Mouse (Mus musculus) bone marrow macrophage, adult 2 months (primary cell): ENCODE measurements around the gene Vgll4. TPM values are rescaled to one million over a fixed set of nuclear protein-coding genes. Genes with fewer than 3 reads are reported as not detected.

Experiments
- H3K27ac ChIP-seq: 2 replicates; pipeline ENCODE4 v1.5.1; 2012; ENCODE audit warnings: low read depth, low read length; ENCODE audit not compliant: insufficient read depth
- H3K4me1 ChIP-seq: 2 replicates; pipeline ENCODE4 v1.6.1; 2012; ENCODE audit warnings: low read length; ENCODE audit not compliant: control insufficient read depth, insufficient read depth
- H3K4me3 ChIP-seq: 2 replicates; pipeline ENCODE4 v1.5.1; 2012; ENCODE audit warnings: mild to moderate bottlenecking, low read length, moderate library complexity; ENCODE audit not compliant: insufficient read depth
- CTCF ChIP-seq: IDR thresholded peaks from 2 replicates; pipeline ENCODE4 v1.5.1; 2012; ENCODE audit warnings: low read depth, mild to moderate bottlenecking, low read length, moderate library complexity
- POLR2A ChIP-seq: IDR thresholded peaks from 2 replicates; pipeline ENCODE4 v1.6.1; 2012; ENCODE audit warnings: mild to moderate bottlenecking, low read depth, low read length, borderline replicate concordance
- polyA plus RNA-seq: library from polyadenylated mRNA; stranded (reverse); fragments of >200 nt; gene quantifications from 2 replicates; pipeline ENCODE4 v1.2.4, GENCODE M21; 2012; ENCODE audit not compliant: missing spikeins, insufficient read depth, insufficient read length

Vgll4 gene
- polyA plus RNA-seq = 30.3 and 39.5 TPM in 2 replicates

GRCm38 (mm10) chr6:114969213-114970120, at the start of gene Vgll4:
Gene Vgll4, minus strand, starts transcription at chr6:114969994.
- H3K27ac ChIP-seq = no peak within 1 kb of the TSS
- TF ChIP-seq CTCF (no peak), POLR2A (no peak)
- H3K4me1 ChIP-seq = no peaks in the 10 kb centered on the region
- peak within 1 kb of the TSS; percentile 67 for H3K4me3 ChIP-seq

DNA sequence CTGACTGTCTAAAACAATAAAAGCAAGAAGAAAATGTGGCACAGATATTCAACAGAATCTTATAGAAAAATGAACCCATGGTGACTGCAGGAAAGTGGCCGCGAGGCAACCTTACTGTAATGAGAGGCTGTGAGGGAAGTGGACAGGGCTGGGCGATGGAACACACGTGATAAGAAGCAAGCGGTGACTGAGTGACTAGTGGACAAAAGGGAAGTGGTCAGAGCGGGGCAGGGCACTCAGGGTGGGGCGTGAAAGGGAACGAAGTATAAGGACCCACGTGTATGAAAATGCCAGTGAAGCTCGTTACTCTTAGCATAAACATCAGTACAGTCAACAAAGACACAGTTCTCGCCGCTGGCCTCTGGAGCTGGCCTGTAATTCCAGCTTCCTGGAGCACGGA, 45.7 kb upstream of the Vgll4 start:
- TF ChIP-seq CTCF = no peak
- TF ChIP-seq POLR2A = no peak
- peaks cover 8% of the 10 kb centered on the region for H3K4me1 ChIP-seq
- no peak overlapping the region for H3K4me3 ChIP-seq
- no peak overlapping the region for H3K27ac ChIP-seq

DNA sequence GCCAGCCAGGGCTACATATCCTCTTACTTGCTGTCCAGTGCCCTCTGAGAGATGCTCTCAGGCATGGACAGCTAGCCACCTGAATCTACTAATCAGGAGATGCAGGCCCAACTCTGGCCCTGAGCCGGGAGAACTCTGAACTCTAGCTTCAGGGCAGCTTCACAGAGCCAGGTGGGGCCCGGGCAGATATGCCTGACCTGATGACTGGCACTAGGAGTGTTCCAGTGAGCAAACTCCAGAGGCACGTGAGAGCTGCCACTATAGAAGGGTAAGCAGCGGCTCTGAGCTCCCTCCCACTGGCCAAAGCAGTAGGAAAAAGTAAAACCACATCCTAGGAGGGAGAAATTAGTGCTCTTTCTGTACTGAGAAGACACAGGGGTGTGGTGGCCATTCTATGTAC, 43.8 kb upstream of the Vgll4 start:
- H3K27ac ChIP-seq = no peak overlapping the region
- H3K4me3 ChIP-seq = no peak overlapping the region
- no peak for TF ChIP-seq CTCF
- H3K4me1 ChIP-seq = peaks cover 8% of the 10 kb centered on the region

- no peak overlapping the region for H3K4me3 ChIP-seq
- H3K4me1 ChIP-seq = peaks cover 12% of the 10 kb centered on the region
- H3K27ac ChIP-seq = no peak overlapping the region
- TF ChIP-seq CTCF = no peak
Observed at GRCm38 (mm10) chr6:115011792-115012191, 42.0 kb upstream of the Vgll4 start.

GRCm38 (mm10) chr6:115010815-115011214, 41.0 kb upstream of the Vgll4 start:
- Histone ChIP-seq H3K27ac (no peak overlapping the region), H3K4me1 (peaks cover 17% of the 10 kb centered on the region), H3K4me3 (no peak overlapping the region)
- TF ChIP-seq CTCF (no peak), POLR2A (no peak)

DNA sequence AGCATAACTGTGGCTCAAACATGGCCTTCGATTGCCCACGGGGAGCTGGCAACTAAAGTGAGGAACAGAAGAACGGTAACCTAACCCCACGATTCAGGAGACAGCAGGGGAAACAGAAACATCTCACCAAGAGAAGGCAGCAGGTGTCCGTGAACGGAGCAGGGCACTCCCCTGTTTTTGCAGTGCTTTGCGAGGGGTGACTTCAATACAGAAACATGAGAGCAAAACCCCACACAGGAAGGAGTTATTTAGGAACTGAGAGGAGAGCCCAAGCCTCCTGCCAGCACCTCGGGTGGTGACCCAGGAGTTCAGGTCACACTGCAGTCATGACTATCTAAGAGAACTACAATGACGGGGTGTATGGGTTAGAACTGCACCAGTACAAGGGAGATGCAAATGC, 40.5 kb upstream of the Vgll4 start:
- Histone ChIP-seq H3K4me3 (no peak overlapping the region), H3K4me1 (peaks cover 13% of the 10 kb centered on the region), H3K27ac (no peak overlapping the region)
- no peak for TF ChIP-seq POLR2A
- TF ChIP-seq CTCF = no peak

DNA sequence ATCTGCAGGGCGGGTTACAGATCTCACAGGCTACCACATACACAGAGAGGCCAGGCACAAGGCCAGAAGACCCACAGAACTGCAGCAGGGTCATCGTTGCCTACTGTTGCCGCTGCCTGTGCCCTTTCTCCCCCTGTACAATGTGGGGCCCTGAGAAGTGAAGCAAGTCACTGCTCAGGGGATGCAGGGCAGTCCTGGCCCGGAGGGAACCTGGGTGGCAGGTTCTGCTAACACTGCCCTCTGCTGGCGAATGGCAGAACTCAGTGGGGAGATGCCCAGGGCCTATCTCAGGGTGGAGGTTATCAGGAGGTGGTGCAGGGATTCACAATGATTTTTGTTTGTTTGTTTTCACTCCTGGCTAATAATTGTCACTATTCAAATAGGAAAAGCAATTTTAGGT, 37.9 kb upstream of the Vgll4 start:
- Histone ChIP-seq H3K4me3 (no peak overlapping the region), H3K4me1 (peaks cover 9% of the 10 kb centered on the region; the same call in 1 of the 2 replicates), H3K27ac (no peak overlapping the region)
- TF ChIP-seq CTCF (peak; percentile 83), POLR2A (no peak)

GRCm38 (mm10) chr6:115006948-115007347, 37.2 kb upstream of the Vgll4 start:
- Histone ChIP-seq H3K27ac (no peak overlapping the region), H3K4me1 (peaks cover 9% of the 10 kb centered on the region; the same call in 1 of the 2 replicates), H3K4me3 (no peak overlapping the region)
- TF ChIP-seq CTCF (no peak), POLR2A (no peak)

DNA sequence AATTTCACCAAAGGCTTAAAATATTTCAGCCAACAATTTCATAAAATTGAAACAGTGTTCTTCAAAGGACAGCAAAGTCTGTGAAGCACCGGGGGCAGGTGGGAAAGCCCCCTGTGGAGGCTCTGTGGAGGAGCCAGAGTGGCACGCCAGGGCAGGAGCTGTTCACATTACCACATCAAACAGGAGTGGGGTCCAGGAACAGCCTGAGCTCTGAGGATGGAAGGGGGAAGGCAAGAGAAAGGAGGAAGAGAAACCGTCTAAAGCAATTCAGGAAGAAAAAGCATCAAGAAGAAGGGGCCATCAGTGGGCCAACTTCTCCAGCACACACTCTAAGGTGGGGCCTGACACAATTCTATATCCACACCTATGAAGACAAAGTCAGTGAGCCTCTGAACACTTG, 36.3 kb upstream of the Vgll4 start:
- Histone ChIP-seq H3K4me1 (peaks cover 9% of the 10 kb centered on the region; the same call in 1 of the 2 replicates), H3K27ac (no peak overlapping the region), H3K4me3 (no peak overlapping the region)
- TF ChIP-seq POLR2A (no peak), CTCF (no peak)

DNA sequence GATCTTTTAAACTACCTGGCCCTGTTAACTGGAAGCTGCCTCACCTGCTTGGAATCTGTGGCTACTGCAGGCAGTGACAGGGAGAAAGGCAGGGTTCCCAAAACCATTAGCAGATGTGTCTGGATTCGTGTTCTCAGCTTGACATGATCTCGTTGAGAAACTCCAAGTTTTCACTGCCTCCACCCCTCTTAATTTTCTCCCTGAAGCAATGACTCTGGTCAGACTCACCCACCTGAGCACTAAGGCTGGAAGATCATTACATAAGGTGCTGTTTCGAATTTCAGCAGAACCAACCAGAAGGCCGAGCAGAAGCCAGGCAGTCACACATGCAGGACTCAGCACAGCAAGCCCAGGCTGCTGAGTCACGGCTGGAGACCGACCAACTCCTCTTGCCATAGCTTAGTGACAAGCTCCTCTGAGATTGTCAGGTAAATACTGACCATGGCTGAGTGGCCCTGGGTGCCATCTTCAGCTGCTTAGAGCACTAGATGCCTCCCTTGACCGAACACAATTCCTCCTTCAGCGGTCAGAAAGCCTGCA, 35.6 kb upstream of the Vgll4 start:
- H3K27ac ChIP-seq = no peak overlapping the region
- peaks cover 9% of the 10 kb centered on the region; the same call in 1 of the 2 replicates for H3K4me1 ChIP-seq
- TF ChIP-seq CTCF (no peak), POLR2A (no peak)
- no peak overlapping the region for H3K4me3 ChIP-seq

- Histone ChIP-seq H3K4me3 (no peak overlapping the region), H3K27ac (no peak overlapping the region), H3K4me1 (peaks cover 9% of the 10 kb centered on the region; the same call in 1 of the 2 replicates)
- TF ChIP-seq POLR2A (no peak), CTCF (no peak)
Observed at GRCm38 (mm10) chr6:115004636-115005035, 34.8 kb upstream of the Vgll4 start.
